Mouse (Mus musculus): ENCODE measurements around the gene Hist1h1c. TPM values are rescaled to one million over a fixed set of nuclear protein-coding genes. Genes with fewer than 3 reads are reported as not detected.
"Not testable (repeated sequence)": the region's sequence is repeated elsewhere in the genome, so short reads cannot be mapped to it uniquely, and the experiment has no call there.

Gene Hist1h1c
- 50.3 and 59.2 TPM in 2 replicates for polyA plus RNA-seq (2012; rRNA removed)

DNA sequence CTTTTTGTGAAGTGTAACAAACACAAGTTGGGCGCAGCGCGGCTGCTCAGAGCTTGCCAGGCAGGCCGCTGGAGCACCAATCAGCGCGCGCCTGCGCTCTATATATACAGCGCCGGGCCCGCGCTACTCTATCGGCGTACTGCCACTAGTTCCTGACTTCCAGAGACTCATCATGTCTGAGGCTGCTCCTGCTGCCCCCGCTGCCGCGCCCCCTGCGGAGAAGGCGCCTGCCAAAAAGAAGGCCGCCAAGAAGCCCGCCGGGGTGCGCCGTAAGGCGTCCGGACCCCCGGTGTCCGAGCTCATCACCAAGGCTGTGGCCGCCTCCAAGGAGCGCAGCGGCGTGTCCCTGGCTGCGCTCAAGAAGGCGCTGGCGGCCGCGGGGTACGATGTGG lies at the start of gene Hist1h1c:
Hist1h1c (plus strand) TSS at position 132 of the 392 bp plus-strand sequence.
- DNase-seq (ENCODE audit: low read depth, low spot score): no peak
- under 1% methylated on average over 38 of the region's 38 CpGs for WGBS

DNA sequence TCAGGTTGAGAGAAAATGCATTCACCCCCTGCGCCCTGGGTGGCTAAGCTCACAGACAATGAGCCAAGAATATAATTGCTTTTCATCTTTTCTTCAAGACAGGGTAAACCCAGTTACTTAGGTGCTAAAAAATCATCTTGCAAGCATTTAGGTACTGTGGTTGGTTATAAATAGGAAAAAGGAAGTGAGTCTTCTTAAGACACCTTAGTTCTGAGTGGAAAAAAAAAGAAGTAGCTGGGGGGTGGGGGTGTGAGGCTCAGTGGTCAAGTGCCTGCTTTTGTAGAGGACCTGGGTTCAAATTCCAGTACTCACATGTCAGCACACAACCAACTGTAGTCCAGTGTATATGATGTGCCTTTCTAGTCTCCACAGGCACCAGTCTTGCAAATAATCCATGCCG lies 49.7 kb upstream of the Hist1h1c start:
- WGBS: 88% methylated on average over 2 of the region's 2 CpGs
- no peak for DNase-seq (ENCODE audit: low read depth, low spot score)

- 62% methylated on average over 2 of the region's 2 CpGs for WGBS
Observed at GRCm38 (mm10) chr13:23689459-23689858, 49.1 kb upstream of the Hist1h1c start.

DNA sequence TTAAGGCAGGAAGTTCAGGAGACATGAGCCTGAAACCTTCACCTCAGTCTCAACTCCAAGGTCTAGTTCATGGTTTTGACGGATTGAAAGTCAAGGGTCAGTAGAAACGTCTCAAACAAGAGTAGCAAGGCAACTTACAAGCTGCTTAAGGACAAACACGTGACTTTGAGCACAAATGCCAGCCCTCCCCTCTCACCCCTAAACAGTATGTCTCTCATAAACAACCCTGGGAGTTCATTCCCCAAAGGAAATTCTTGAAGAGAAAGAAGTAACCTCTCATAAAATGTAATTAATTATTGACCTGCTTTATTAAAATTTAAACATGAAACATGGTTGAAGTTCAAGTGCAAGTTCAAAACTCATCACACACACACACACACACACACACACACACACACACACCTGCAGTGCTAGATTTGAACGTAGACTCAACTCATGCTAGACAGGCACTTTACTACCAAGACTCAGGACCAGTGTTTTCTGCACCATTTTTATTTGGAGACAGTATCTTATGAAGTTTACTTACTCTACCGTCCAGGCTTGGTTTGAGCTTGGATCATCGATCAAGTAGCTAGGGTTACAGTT lies 44.7 kb upstream of the Hist1h1c start:
- no peak for DNase-seq (ENCODE audit: low read depth, low spot score)
- 52% methylated on average over 6 of the region's 6 CpGs for WGBS

More at GRCm38 (mm10) chr13:23689459-23689858, 49.1 kb upstream of the Hist1h1c start:
- DNase-seq (ENCODE audit: low read depth, low spot score): no peak

DNA sequence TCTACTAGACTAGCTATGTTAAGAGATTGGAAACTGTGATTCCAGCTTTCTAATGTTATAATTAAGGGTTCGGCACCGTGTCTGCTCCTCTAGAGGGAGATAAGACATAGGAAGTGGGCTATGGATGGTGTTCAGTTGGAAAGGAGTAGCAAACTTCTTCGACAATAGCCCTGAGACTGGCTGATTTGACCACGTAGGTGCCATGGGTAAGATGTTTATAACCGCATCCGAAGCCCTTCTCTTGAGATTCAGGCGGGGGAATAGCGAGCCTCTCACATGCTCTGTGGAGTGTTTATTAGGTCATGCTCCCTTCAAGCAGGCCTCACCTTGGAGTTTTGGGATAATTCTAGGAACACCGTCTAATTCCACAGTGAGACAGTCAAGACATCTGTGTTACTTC lies 43.7 kb upstream of the Hist1h1c start:
- 95% methylated on average over 9 of the region's 9 CpGs for WGBS

GRCm38 (mm10) chr13:23695514-23695913 lies 43.1 kb upstream of the Hist1h1c start, which contains the start of gene Hist1h1t:
TSS of gene Hist1h1t (plus strand) at chr13:23695814.
- DNase-seq (ENCODE audit: low read depth, low spot score): no peak
- WGBS: 66% methylated on average over 13 of the region's 13 CpGs

More for the DNA sequence above, 43.7 kb upstream of the Hist1h1c start:
- no peak for DNase-seq (ENCODE audit: low read depth, low spot score)

DNA sequence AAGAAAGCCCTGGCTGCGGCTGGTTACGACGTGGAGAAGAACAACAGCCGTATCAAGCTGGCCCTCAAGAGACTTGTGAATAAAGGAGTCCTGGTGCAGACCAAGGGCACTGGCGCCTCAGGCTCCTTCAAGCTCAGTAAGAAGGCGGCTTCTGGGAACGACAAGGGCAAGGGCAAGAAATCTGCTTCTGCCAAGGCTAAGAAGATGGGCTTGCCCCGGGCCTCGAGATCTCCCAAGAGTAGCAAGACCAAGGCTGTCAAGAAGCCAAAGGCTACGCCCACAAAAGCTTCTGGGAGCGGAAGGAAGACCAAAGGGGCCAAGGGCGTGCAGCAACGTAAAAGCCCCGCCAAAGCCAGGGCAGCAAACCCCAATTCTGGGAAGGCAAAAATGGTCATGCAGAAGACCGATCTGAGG lies 42.5 kb upstream of the Hist1h1c start:
- DNase-seq (ENCODE audit: low read depth, low spot score): no peak
- WGBS: 65% methylated on average over 15 of the region's 15 CpGs

DNA sequence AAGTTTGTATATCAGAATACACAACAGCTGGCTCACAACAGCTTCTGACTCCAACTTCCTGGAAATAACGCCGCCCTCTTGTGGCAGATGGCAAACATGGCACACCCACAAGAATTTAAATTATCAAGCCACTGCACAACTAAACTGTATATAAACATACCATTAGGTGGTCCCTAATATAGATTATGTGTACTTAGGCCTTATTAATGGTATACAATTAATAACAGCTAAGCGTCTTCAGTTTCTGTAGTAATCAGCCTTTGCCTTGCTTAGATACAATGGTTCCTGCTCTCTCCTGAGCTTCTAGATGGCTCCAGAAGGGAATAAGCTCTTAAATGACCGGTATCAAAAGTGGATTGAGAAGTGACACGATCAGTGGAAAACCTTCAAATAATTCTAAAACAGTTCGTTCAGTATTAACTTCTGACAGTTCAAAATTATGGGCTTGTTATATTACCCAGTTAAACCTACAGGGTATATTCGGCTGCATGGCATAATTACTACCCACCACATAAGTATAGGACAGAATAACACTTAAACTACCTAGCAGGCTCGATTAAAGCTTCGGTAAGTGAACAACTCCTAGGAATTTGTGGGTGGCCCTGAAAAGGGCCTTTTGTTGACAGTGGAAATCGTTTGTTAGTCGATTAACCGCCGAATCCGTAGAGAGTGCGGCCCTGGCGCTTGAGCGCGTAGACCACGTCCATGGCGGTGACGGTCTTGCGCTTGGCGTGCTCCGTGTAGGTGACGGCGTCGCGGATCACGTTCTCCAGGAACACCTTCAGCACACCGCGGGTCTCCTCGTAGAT lies 40.9 kb upstream of the Hist1h1c start:
- peak; percentile 76 for DNase-seq (ENCODE audit: low read depth, low spot score)
- WGBS: under 1% methylated on average over 32 of the region's 32 CpGs

DNA sequence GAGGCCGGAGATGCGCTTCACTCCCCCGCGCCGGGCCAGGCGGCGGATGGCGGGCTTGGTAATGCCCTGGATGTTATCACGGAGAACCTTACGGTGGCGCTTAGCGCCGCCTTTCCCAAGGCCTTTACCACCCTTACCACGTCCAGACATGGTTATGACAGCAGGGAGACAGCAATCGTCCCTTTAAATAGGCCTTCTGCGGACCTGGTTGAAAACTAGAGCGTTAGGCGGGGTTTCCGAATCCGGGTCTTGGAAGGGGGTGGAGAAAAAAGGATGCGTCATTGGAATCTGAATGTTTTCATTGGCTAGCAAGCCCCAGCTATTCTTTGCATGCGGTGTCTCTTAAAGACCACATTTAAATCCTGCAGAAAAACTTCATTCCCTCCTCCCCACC lies 40.3 kb upstream of the Hist1h1c start, which contains the start of gene Hist1h4c:
Hist1h4c (minus strand) TSS at position 155 of the 394 bp plus-strand sequence.
- peak; percentile 95 for DNase-seq (ENCODE audit: low read depth, low spot score)
- under 1% methylated on average over 22 of the region's 22 CpGs for WGBS

DNA sequence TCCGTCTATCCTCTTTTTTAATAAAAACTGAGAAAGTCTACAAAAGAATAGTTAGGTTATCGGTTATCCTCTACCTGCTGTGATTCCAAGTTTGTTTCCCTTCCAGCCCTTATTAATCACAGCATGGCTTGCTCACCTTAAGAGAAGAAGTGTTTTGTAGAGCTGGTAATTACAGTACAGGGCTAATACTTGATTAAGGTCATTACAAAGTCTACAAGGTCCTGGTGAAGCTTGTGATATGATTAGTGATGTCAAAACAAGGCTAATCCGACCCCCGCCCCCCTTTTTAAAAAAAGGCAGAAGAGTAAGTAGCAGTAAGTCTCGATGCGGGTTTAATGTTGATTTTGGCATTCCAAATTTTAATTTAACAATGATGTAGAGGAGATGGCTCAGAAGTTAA lies 39.6 kb upstream of the Hist1h1c start:
- WGBS: 65% methylated on average over 6 of the region's 6 CpGs
- DNase-seq (ENCODE audit: low read depth, low spot score): no peak

- DNase-seq (ENCODE audit: low read depth, low spot score): no peak
- 67% methylated on average over 3 of the region's 3 CpGs for WGBS
Observed at GRCm38 (mm10) chr13:23699767-23700166, 38.8 kb upstream of the Hist1h1c start.

- 20% methylated on average over 8 of the region's 8 CpGs for WGBS
- DNase-seq (ENCODE audit: low read depth, low spot score): peak; percentile 63
Observed at GRCm38 (mm10) chr13:23700786-23701520, 37.7 kb upstream of the Hist1h1c start.

DNA sequence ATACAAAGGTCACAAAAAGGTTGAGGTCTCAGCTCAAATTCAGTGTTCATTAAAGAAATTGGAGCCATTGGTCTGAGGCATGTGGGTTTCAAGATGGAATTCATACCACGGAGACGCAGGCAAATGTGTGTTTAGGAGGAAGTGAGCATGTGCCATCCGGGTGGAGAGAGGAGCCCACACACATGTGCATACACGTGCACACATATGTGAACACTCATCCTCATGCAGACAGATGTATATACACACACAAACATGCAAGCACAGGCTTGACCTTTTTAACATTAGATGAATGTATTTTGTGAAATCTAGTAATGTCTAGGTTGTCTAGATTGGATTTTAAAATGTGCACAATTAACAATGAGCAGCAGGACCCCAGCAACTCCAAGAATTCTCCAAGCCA lies 36.4 kb upstream of the Hist1h1c start:
- no peak for DNase-seq (ENCODE audit: low read depth, low spot score)
- 70% methylated on average over 4 of the region's 4 CpGs for WGBS

DNA sequence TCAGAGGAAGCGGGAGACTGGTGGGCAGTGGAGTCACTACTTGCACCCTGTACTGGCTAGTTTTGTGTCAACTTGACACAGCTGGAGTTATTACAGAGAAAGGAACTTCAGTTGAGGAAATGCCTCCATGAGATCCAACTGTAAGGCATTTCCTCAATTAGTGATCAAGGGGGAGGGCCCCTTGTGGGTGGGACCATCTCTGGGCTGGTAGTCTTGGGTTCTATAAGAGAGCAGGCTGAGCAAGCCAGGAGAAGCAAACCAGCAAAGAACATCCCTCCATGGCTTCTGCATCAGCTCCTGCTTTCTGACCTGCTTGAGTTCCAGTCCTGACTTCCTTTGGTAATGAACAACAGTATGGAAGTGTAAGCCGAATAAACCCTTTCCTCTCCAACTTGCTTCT lies 35.8 kb upstream of the Hist1h1c start:
- DNase-seq (ENCODE audit: low read depth, low spot score): not testable (repeated sequence)
- WGBS: 46% methylated on average over 2 of the region's 2 CpGs

DNA sequence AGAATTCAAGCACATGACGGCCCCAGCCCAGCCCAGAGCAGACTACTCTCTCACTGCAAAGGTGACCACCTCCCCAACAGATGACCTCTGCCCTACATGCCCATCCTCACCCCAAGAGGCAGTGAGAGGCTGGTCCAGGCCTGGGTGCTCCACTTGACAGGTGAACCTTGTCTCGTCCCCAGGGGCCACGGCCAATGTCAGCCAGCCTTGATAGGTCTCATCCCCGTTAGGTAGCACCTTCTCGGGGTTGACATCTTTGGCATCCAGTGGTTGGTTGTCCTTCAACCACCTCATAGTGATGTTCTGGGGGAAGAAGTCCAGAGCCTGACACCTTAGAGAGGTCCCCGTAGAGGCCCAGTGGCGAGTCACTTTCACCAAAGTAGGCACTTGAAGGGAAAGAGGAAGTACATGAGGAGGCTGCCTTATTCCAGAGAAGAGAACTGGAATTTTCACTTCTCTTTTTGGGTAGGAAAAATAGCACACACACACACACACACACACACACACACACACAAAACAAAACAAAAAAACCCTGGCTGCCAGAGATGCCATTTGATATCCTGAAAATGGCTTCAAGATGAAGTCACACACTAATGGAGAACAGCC lies 32.8 kb upstream of the Hist1h1c start:
- no peak for DNase-seq (ENCODE audit: low read depth, low spot score)
- WGBS: 91% methylated on average over 7 of the region's 7 CpGs

GRCm38 (mm10) chr13:23706771-23707170 lies 31.8 kb upstream of the Hist1h1c start:
- WGBS: 96% methylated on average over 12 of the region's 12 CpGs
- DNase-seq (ENCODE audit: low read depth, low spot score): no peak

DNA sequence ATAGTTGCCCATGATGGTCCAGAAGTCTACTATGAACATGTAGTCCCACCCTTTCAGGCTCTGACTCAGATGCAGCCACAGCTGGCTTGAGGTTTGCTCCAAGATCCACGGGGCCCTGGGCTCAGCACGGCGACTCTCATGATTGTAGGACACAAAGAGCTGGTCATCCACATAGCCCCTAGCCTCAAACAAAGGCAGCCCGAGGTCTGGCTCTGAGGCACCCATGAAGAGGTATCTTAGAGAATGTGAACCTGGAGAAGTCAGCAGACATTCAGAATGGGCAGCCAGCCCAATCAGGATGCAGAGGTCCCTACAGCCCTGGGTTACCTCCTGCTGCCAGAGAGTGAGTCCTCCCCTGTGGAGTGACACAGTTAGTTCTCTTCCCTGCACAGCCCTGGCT lies 30.6 kb upstream of the Hist1h1c start:
- DNase-seq (ENCODE audit: low read depth, low spot score): no peak
- 89% methylated on average over 4 of the region's 4 CpGs for WGBS

DNA sequence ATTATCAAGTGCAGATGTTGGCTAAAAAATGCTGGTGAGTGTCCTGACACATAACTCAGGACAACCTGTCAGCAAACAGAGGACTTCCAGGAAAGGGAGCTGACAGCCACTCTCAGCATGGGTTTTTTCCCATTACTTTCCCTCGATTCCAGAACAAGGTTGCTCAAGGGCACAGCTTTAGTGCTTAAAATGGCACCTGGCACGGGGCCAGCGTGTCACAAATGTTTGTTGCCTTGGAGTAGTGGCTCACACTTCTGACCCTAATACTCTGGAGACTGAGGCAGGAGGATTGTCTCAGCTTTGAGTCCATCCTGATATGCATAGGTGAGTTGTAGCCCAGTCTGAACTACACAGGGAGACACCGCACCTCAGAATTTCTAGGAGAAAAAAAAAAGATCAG lies 30.0 kb upstream of the Hist1h1c start:
- no peak for DNase-seq (ENCODE audit: low read depth, low spot score)
- WGBS: 44% methylated on average over 4 of the region's 4 CpGs

DNA sequence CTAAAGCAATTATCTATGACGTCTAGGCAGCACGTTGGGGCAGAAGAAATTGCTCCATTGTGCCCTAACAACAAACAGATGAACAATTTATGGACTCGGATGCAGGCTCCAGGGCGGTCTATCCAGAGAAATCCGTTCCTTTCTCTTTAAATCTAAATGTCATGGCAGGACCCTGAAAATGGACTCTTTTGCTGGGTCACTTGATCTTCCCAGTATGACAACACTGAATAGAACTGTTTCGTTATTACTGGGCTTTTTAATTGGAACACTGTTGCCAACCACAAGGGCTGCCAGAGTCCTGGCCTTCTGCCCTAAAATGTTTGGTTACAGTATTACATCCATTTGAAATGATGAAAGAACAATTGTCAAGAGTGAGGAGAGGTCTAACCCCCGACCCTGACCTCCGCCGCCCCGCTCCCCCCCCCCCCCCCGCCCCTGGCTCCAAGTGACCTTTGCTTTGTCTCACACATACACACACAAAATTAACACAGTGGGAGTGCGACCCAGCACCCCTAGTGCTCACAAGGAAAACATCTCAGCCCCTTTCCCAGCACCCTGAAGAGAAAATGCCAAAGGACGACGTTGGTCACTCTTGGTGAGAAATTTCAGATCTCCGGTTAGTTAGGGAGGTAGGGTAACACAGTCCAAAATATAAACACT lies 28.8 kb upstream of the Hist1h1c start:
- WGBS: 13% methylated on average over 15 of the region's 15 CpGs
- no peak for DNase-seq (ENCODE audit: low read depth, low spot score)

Data from large intestine, adult 2 months (tissue).